10 mouse cellular contexts compared by ENCODE assay signal in the genomic region with DNA sequence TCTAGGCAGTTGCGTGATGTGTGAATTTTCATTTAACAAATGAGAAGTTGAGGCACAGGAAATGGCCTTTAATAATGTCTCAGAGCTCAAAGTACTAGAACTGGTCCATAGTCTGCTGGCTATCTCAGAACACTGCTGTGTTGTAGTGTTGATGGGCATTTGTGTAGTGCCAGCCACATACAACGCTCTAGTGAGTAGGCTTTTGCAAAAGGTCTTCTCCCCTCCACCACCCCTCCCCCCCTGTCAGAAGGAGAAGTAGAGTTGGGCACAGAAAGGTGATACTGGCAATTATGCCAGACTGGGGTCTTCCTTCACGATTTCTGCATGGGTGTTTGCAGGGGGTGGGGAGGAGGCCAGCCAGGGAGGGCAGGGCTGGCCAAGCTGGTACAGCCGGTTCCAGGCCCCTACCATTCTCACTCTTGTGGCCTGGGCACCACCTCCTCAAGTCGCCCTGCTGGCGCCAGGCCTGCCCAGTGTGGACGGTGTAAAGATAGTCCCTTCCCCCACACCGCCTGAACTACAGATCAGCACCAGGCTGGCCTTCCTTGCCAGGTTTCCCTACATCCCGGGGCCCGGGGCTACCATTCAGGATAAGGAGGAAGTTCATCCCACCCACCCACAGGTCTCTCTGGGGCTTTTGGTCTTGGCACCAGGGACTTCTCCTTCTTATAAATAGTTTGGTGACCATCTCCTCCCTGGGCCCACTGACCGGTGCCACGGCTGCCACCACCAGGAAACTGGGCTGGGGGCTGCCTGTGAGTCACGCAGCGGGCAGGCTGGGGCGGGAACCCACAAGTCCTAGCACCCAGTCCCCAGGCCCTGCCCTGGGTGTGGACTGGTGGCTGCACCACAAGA. TPM values are rescaled to one million over a fixed set of nuclear protein-coding genes. Genes with fewer than 3 reads are reported as not detected.
A peak's percentile ranks its signal among the peaks of the same experiment; 100 is the strongest.
DNase-seq lines count a peak whose midpoint lies in the region; ATAC-seq and TF ChIP-seq lines count a peak whose summit lies in the region.
"Had no signal": no experiment of that assay in that cellular context is flagged by ENCODE, and none has a peak within 500 bp of the region (broad histone marks: within the 10 kb centered on the region; RNA-seq: fewer than 3 reads in every experiment).

No protein-coding gene starts in this region.

- H3K36me3 ChIP-seq in heart, embryonic 10.5 days, result no peaks in the 10 kb centered on the region
- no peaks in the 10 kb centered on the region for H3K36me3 ChIP-seq in heart, embryonic 11.5 days (ENCODE audit: control insufficient read depth, insufficient read depth, low read length)
- H3K36me3 ChIP-seq in liver, embryonic 16.5 days (ENCODE audit: control insufficient read depth, insufficient read depth), result no peaks in the 10 kb centered on the region

- H3K9me3 ChIP-seq in heart, embryonic 10.5 days, result no peaks in the 10 kb centered on the region
- H3K9me3 ChIP-seq in heart, embryonic 11.5 days (replicated peaks; ENCODE audit: control insufficient read depth, low read length), result no peaks in the 10 kb centered on the region
- H3K9me3 ChIP-seq in liver, embryonic 16.5 days (replicated peaks; ENCODE audit: control insufficient read depth, low read length), result no peaks in the 10 kb centered on the region

- WGBS in heart, embryonic 10.5 days, result 77% methylated on average over 15 of the region's 15 CpGs
- WGBS in heart, embryonic 11.5 days (ENCODE audit: insufficient replicate concordance), result 75% methylated on average over 15 of the region's 15 CpGs
- 55% methylated on average over 15 of the region's 15 CpGs for WGBS in liver, embryonic 16.5 days (ENCODE audit: insufficient replicate concordance)

- peaks cover 89% of the 10 kb centered on the region for H3K4me1 ChIP-seq in heart, embryonic 10.5 days
- peaks cover 58% of the 10 kb centered on the region for H3K4me1 ChIP-seq in heart, embryonic 11.5 days (ENCODE audit: control insufficient read depth, insufficient read depth, low read length)
- H3K4me1 ChIP-seq in embryonic fibroblast, embryonic 13.5 days (ENCODE audit: control insufficient read depth, insufficient read depth, low read length), result peaks cover 18% of the 10 kb centered on the region
- peaks cover 95% of the 10 kb centered on the region for H3K4me1 ChIP-seq in liver, embryonic 16.5 days (ENCODE audit: control insufficient read depth, low read depth, low read length)

- DNase-seq in heart, embryonic 10.5 days (ENCODE audit: low spot score), result no peak
- peak; percentile 69 for DNase-seq in 3134 (ENCODE audit: extremely low read depth, insufficient read length, low spot score)
- DNase-seq in right cerebral cortex, adult 2 months (ENCODE audit: low spot score in 2 of 2), result no peak
- no peak for DNase-seq in c-Kit-positive CD71-positive TER-119-positive erythroid progenitor cells, embryonic 14.5 days (ENCODE audit: low spot score)
- no peak for DNase-seq in left cerebral cortex, adult 2 months (ENCODE audit: extremely low spot score in 1 of 2, low spot score in 2 of 2)

- H3K4me3 ChIP-seq in heart, embryonic 10.5 days, result no peak overlapping the region
- no peak overlapping the region for H3K4me3 ChIP-seq in heart, embryonic 11.5 days (ENCODE audit: low read depth, low read length)
- H3K4me3 ChIP-seq in embryonic fibroblast, embryonic 13.5 days (ENCODE audit: insufficient read depth, low read length), result no peak overlapping the region
- no peak overlapping the region for H3K4me3 ChIP-seq in liver, embryonic 16.5 days (ENCODE audit: low read depth, low read length)
- no peak overlapping the region for H3K4me3 ChIP-seq in left cerebral cortex, adult 2 months

- H3K27ac ChIP-seq in heart, embryonic 10.5 days, result peak overlapping the region; percentile 39; the same call in 1 of the 2 replicates
- no peak overlapping the region for H3K27ac ChIP-seq in heart, embryonic 11.5 days (ENCODE audit: low read depth, low read length)
- H3K27ac ChIP-seq in embryonic fibroblast, embryonic 13.5 days (ENCODE audit: insufficient read depth, low read length), result peak overlapping the region; percentile 94
- peak overlapping the region; percentile 23 for H3K27ac ChIP-seq in liver, embryonic 16.5 days (ENCODE audit: low read length)
- no peak overlapping the region; the same call in 1 of the 2 replicates for H3K27ac ChIP-seq in left cerebral cortex, adult 2 months

- TF ChIP-seq CTCF in embryonic fibroblast, embryonic 13.5 days (IDR thresholded peaks at IDR 0.05; ENCODE audit: borderline replicate concordance, insufficient read depth, low read length), result no peak
- no peak for TF ChIP-seq CTCF in left cerebral cortex, adult 2 months (IDR thresholded peaks at IDR 0.05)

- H3K9ac ChIP-seq in heart, embryonic 11.5 days (ENCODE audit: low read depth, low read length), result no peak overlapping the region
- peak overlapping the region; percentile 2; the same call in 1 of the 2 replicates for H3K9ac ChIP-seq in liver, embryonic 16.5 days (ENCODE audit: low read depth, low read length)

- no peak for ATAC-seq in heart, embryonic 11.5 days (replicated peaks; ENCODE audit: insufficient number of reproducible peaks, low FRiP score, low TSS enrichment)
- no peak for ATAC-seq in liver, embryonic 16.5 days (ENCODE audit: low read depth)

- intact Hi-C loops in left cerebral cortex, adult 2 months (cut with DNase I), result no loop called here

- H3K4me2 ChIP-seq in heart, embryonic 11.5 days, result no peak overlapping the region
- H3K4me2 ChIP-seq in liver, embryonic 16.5 days (ENCODE audit: low read depth, low read length), result no peak overlapping the region

- TF ChIP-seq POLR2A in embryonic fibroblast, embryonic 13.5 days (IDR thresholded peaks at IDR 0.05; ENCODE audit: low read depth, low read length), result no peak

- peaks cover 44% of the 10 kb centered on the region for H3K27me3 ChIP-seq in heart, embryonic 10.5 days (ENCODE audit: insufficient read depth, poor library complexity, severe bottlenecking)
- 0 out of 2 replicates have a peak, but pooled peaks cover 3% of the 10 kb centered on the region for H3K27me3 ChIP-seq in heart, embryonic 11.5 days (ENCODE audit: control insufficient read depth, insufficient read depth, low read length)
- peaks cover 9% of the 10 kb centered on the region for H3K27me3 ChIP-seq in liver, embryonic 16.5 days (ENCODE audit: control insufficient read depth, insufficient read depth, low read depth, low read length)

RNA-seq across cellular contexts. Expression of a gene that starts 3.4 kb away (rescaled TPM):
- polyA plus RNA-seq in heart, embryonic 10.5 days (2016; fragmentation: Nextera tagmentation; extraction: Ambion mirVana), result 9.5 and 11.4 TPM in 2 replicates
- polyA plus RNA-seq in heart, embryonic 11.5 days (2014; fragmentation: Nextera tagmentation; extraction: Ambion mirVana), result 7.6 and 9.3 TPM in 2 replicates
- 35.0 and 42.0 TPM in 2 replicates for polyA plus RNA-seq in embryonic fibroblast, embryonic 13.5 days (2011; ENCODE audit: insufficient read length, low read depth, missing spikeins)
- 10.6 and 16.5 TPM in 2 replicates for polyA plus RNA-seq in liver, embryonic 16.5 days (2015; fragmentation: Nextera tagmentation; extraction: Ambion mirVana)
- 100 to 1,000 TPM in 1 of 2 experiments, 10 to 100 TPM in 1; 99.5 to 145 TPM for total RNA-seq in left cerebral cortex, adult 2 months (2021)

RNA-seq across cellular contexts. Expression of a gene that starts 8.5 kb away (rescaled TPM):
- polyA plus RNA-seq in heart, embryonic 10.5 days (2016; fragmentation: Nextera tagmentation; extraction: Ambion mirVana), result 8.4 and 14.7 TPM in 2 replicates
- 6.7 and 7.1 TPM in 2 replicates for polyA plus RNA-seq in heart, embryonic 11.5 days (2014; fragmentation: Nextera tagmentation; extraction: Ambion mirVana)
- 7.9 and 8.1 TPM in 2 replicates for polyA plus RNA-seq in embryonic fibroblast, embryonic 13.5 days (2011; ENCODE audit: insufficient read length, low read depth, missing spikeins)
- polyA plus RNA-seq in liver, embryonic 16.5 days (2015; fragmentation: Nextera tagmentation; extraction: Ambion mirVana), result 8.5 and 9.5 TPM in 2 replicates
- 10 to 100 TPM; 11.3 to 11.6 TPM for total RNA-seq in left cerebral cortex, adult 2 months (2021)

RNA-seq across cellular contexts. Expression of a gene that starts 12.3 kb away (rescaled TPM):
- 104 and 119 TPM in 2 replicates for polyA plus RNA-seq in heart, embryonic 10.5 days (2016; fragmentation: Nextera tagmentation; extraction: Ambion mirVana)
- 95.9 and 106 TPM in 2 replicates for polyA plus RNA-seq in heart, embryonic 11.5 days (2014; fragmentation: Nextera tagmentation; extraction: Ambion mirVana)
- polyA plus RNA-seq in embryonic fibroblast, embryonic 13.5 days (2011; ENCODE audit: insufficient read length, low read depth, missing spikeins), result 27.9 and 30.7 TPM in 2 replicates
- 91.6 and 98.1 TPM in 2 replicates for polyA plus RNA-seq in liver, embryonic 16.5 days (2015; fragmentation: Nextera tagmentation; extraction: Ambion mirVana)
- total RNA-seq in left cerebral cortex, adult 2 months (2021), result 10 to 100 TPM; 43.4 to 47.3 TPM

RNA-seq across cellular contexts. Expression of a gene that starts 12.5 kb away (rescaled TPM):
- polyA plus RNA-seq in heart, embryonic 10.5 days (2016; fragmentation: Nextera tagmentation; extraction: Ambion mirVana), result 810 and 835 TPM in 2 replicates
- polyA plus RNA-seq in heart, embryonic 11.5 days (2014; fragmentation: Nextera tagmentation; extraction: Ambion mirVana), result 862 and 992 TPM in 2 replicates
- polyA plus RNA-seq in embryonic fibroblast, embryonic 13.5 days (2011; ENCODE audit: insufficient read length, low read depth, missing spikeins), result 244 and 312 TPM in 2 replicates
- polyA plus RNA-seq in liver, embryonic 16.5 days (2015; fragmentation: Nextera tagmentation; extraction: Ambion mirVana), result 1,724 and 1,773 TPM in 2 replicates
- 100 to 1,000 TPM; 319 to 333 TPM for total RNA-seq in left cerebral cortex, adult 2 months (2021)

RNA-seq across cellular contexts. Expression of a gene that starts 12.6 kb away (rescaled TPM):
- polyA plus RNA-seq in heart, embryonic 10.5 days (2016; fragmentation: Nextera tagmentation; extraction: Ambion mirVana), result not detected in 2 replicates
- polyA plus RNA-seq in heart, embryonic 11.5 days (2014; fragmentation: Nextera tagmentation; extraction: Ambion mirVana), result not detected in 2 replicates
- polyA plus RNA-seq in embryonic fibroblast, embryonic 13.5 days (2011; ENCODE audit: insufficient read length, low read depth, missing spikeins), result not detected in 2 replicates
- polyA plus RNA-seq in liver, embryonic 16.5 days (2015; fragmentation: Nextera tagmentation; extraction: Ambion mirVana), result 0.45 and 1.4 TPM in 2 replicates
- not detected for total RNA-seq in left cerebral cortex, adult 2 months (2021)
- total RNA-seq: common myeloid progenitor, adult 5-6 weeks; neutrophil, adult 5-6 weeks had no signal

Comparison
In these comparisons a context has a peak if more than half of its experiments do, and no peak if none do; other contexts are left out.
1. H3K27ac ChIP-seq: peak in heart, embryonic 10.5 days (single experiment), embryonic fibroblast, embryonic 13.5 days (single experiment) and liver, embryonic 16.5 days (single experiment); none in heart, embryonic 11.5 days (single experiment) and left cerebral cortex, adult 2 months (single experiment).